11 mouse cellular contexts compared by ENCODE assay signal in the genomic region with DNA sequence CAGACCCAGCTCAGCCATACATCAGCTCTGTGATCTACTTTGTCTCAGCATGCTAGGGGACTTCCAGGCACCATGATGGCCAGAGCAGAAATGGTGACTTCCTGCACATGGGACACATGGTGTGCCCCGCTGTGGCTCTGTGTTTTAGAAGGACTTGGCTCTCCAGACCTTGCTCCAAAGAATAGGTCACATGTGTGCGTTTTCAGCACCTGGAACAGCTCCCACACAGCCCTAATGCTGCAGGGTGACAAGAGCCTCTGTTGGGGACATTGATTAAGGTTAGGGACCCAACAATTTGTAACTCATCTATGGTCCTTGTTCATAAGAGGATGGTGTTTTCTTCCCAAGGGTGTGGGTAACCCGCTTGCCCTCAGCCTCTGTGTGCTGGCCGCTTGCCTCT. TPM values are rescaled to one million over a fixed set of nuclear protein-coding genes. Genes with fewer than 3 reads are reported as not detected.
DNase-seq lines count a peak whose midpoint lies in the region; ATAC-seq lines count a peak whose summit lies in the region.
"Had no signal": no experiment of that assay in that cellular context is flagged by ENCODE, and none has a peak within 500 bp of the region (broad histone marks: within the 10 kb centered on the region; RNA-seq: fewer than 3 reads in every experiment).

No protein-coding gene starts in this region.

- H3K9me3 ChIP-seq in heart, embryonic 14.5 days (ENCODE audit: control insufficient read depth, low read length): no peaks in the 10 kb centered on the region
- H3K9me3 ChIP-seq in heart, embryonic 10.5 days: no peaks in the 10 kb centered on the region
- no peaks in the 10 kb centered on the region for H3K9me3 ChIP-seq in neural tube, embryonic 15.5 days (replicated peaks)
- no peaks in the 10 kb centered on the region for H3K9me3 ChIP-seq in embryonic facial prominence, embryonic 10.5 days
- H3K9me3 ChIP-seq: limb, embryonic 15.5 days had no signal

- H3K27ac ChIP-seq in heart, embryonic 14.5 days (replicated peaks in 1 of 2; ENCODE audit: control insufficient read depth in 1 of 2, insufficient read depth in 1 of 2, low read depth in 2 of 2, low read length in 2 of 2): no peak overlapping the region
- no peak overlapping the region for H3K27ac ChIP-seq in heart, embryonic 10.5 days
- H3K27ac ChIP-seq in neural tube, embryonic 15.5 days (replicated peaks): no peak overlapping the region
- no peak overlapping the region for H3K27ac ChIP-seq in embryonic facial prominence, embryonic 10.5 days (replicated peaks)
- H3K27ac ChIP-seq: limb, embryonic 15.5 days had no signal

- H3K4me1 ChIP-seq in heart, embryonic 14.5 days (ENCODE audit: control insufficient read depth in 2 of 2, insufficient read depth in 2 of 2, low read length in 2 of 2): no peaks in the 10 kb centered on the region
- no peaks in the 10 kb centered on the region for H3K4me1 ChIP-seq in heart, embryonic 10.5 days
- H3K4me1 ChIP-seq in neural tube, embryonic 15.5 days: no peaks in the 10 kb centered on the region
- H3K4me1 ChIP-seq in embryonic facial prominence, embryonic 10.5 days: no peaks in the 10 kb centered on the region
- H3K4me1 ChIP-seq: limb, embryonic 15.5 days had no signal

- no peak for DNase-seq in heart, embryonic 10.5 days (ENCODE audit: low spot score)
- peak; percentile 36 for DNase-seq in neural tube, embryonic 10.5 days (ENCODE audit: extremely low spot score, low spot score)
- peak; percentile 61 for DNase-seq in embryonic facial prominence, embryonic 10.5 days (ENCODE audit: low spot score)
- peak; percentile 59 for DNase-seq in retina, embryonic 14.5 days (ENCODE audit: low spot score)
- DNase-seq in natural killer cell, adult 2 months (ENCODE audit: low spot score in 2 of 2): no peak
- no peak for DNase-seq in layer of hippocampus, postnatal 14 days (ENCODE audit: low spot score in 2 of 2)
- DNase-seq: forebrain, postnatal 0 days; kidney, adult 8-10 months had no signal

- no peak overlapping the region for H3K9ac ChIP-seq in heart, embryonic 14.5 days (ENCODE audit: low read length)
- H3K9ac ChIP-seq in neural tube, embryonic 15.5 days (replicated peaks): no peak overlapping the region
- H3K9ac ChIP-seq: forebrain, postnatal 0 days; limb, embryonic 15.5 days had no signal

- peak; percentile 24; the same call in 1 of the 2 replicates for ATAC-seq in heart, embryonic 14.5 days (ENCODE audit: insufficient number of reproducible peaks, insufficient read depth, low FRiP score, low read depth)
- ATAC-seq in neural tube, embryonic 15.5 days (ENCODE audit: low FRiP score): no peak
- ATAC-seq: forebrain, postnatal 0 days had no signal

- no peak overlapping the region for H3K4me2 ChIP-seq in heart, embryonic 14.5 days (ENCODE audit: low read length)
- no peak overlapping the region for H3K4me2 ChIP-seq in neural tube, embryonic 15.5 days
- H3K4me2 ChIP-seq: limb, embryonic 15.5 days had no signal

- no peak overlapping the region for H3K4me3 ChIP-seq in heart, embryonic 14.5 days (ENCODE audit: control insufficient read depth in 1 of 2, insufficient read depth in 1 of 2, low read depth in 1 of 2, low read length in 2 of 2)
- H3K4me3 ChIP-seq in heart, embryonic 10.5 days: no peak overlapping the region
- no peak overlapping the region for H3K4me3 ChIP-seq in neural tube, embryonic 15.5 days (replicated peaks)
- no peak overlapping the region for H3K4me3 ChIP-seq in embryonic facial prominence, embryonic 10.5 days
- H3K4me3 ChIP-seq: limb, embryonic 15.5 days had no signal

- no peaks in the 10 kb centered on the region for H3K27me3 ChIP-seq in heart, embryonic 14.5 days (ENCODE audit: control insufficient read depth, insufficient read depth, low read length)
- H3K27me3 ChIP-seq in heart, embryonic 10.5 days (ENCODE audit: insufficient read depth, poor library complexity, severe bottlenecking): no peaks in the 10 kb centered on the region
- H3K27me3 ChIP-seq in neural tube, embryonic 15.5 days (replicated peaks): no peaks in the 10 kb centered on the region
- no peaks in the 10 kb centered on the region for H3K27me3 ChIP-seq in embryonic facial prominence, embryonic 10.5 days (replicated peaks; ENCODE audit: low read depth, poor library complexity, severe bottlenecking)
- H3K27me3 ChIP-seq: limb, embryonic 15.5 days had no signal

- H3K36me3 ChIP-seq in heart, embryonic 14.5 days (ENCODE audit: control insufficient read depth, insufficient read depth, low read length): no peaks in the 10 kb centered on the region
- H3K36me3 ChIP-seq in heart, embryonic 10.5 days: no peaks in the 10 kb centered on the region
- H3K36me3 ChIP-seq in neural tube, embryonic 15.5 days: no peaks in the 10 kb centered on the region
- no peaks in the 10 kb centered on the region for H3K36me3 ChIP-seq in embryonic facial prominence, embryonic 10.5 days (replicated peaks)
- H3K36me3 ChIP-seq: limb, embryonic 15.5 days had no signal

- 42% methylated on average over 4 of the region's 4 CpGs for WGBS in heart, embryonic 14.5 days
- WGBS in heart, embryonic 10.5 days: 54% methylated on average over 4 of the region's 4 CpGs
- 57% methylated on average over 4 of the region's 4 CpGs for WGBS in neural tube, embryonic 15.5 days
- WGBS in embryonic facial prominence, embryonic 10.5 days: 58% methylated on average over 4 of the region's 4 CpGs

RNA-seq across cellular contexts. Expression of gene Tmem255b, which starts 13.2 kb away (rescaled TPM):
- 0.97 and 1.6 TPM in 2 replicates for polyA plus RNA-seq in heart, embryonic 14.5 days (2014; fragmentation: Nextera tagmentation; extraction: Ambion mirVana)
- polyA plus RNA-seq in heart, embryonic 10.5 days (2016; fragmentation: Nextera tagmentation; extraction: Ambion mirVana): 0.18 TPM in 1 of 2 replicates, not detected in the other
- 2.1 and 2.9 TPM in 2 replicates for polyA plus RNA-seq in neural tube, embryonic 15.5 days (2015; fragmentation: Nextera tagmentation; extraction: Ambion mirVana)
- polyA plus RNA-seq in embryonic facial prominence, embryonic 10.5 days (2016; fragmentation: Nextera tagmentation; extraction: Ambion mirVana): 0.13 and 0.20 TPM in 2 replicates
- total RNA-seq in layer of hippocampus, postnatal 14 days (2021): 1 to 10 TPM; 7.3 to 8.4 TPM

RNA-seq across cellular contexts. Expression of gene Grk1, which starts 43.3 kb away (rescaled TPM):
- polyA plus RNA-seq in heart, embryonic 14.5 days (2014; fragmentation: Nextera tagmentation; extraction: Ambion mirVana): not detected in 2 replicates
- polyA plus RNA-seq in heart, embryonic 10.5 days (2016; fragmentation: Nextera tagmentation; extraction: Ambion mirVana): 0.10 TPM in 1 of 2 replicates, not detected in the other
- not detected in 2 replicates for polyA plus RNA-seq in neural tube, embryonic 15.5 days (2015; fragmentation: Nextera tagmentation; extraction: Ambion mirVana)
- polyA plus RNA-seq in embryonic facial prominence, embryonic 10.5 days (2016; fragmentation: Nextera tagmentation; extraction: Ambion mirVana): 0.02 and 0.03 TPM in 2 replicates
- not detected for total RNA-seq in layer of hippocampus, postnatal 14 days (2021)
- polyA plus RNA-seq: limb, embryonic 15.5 days had no signal

RNA-seq across cellular contexts. Expression of gene Gas6, which starts 46.1 kb away (rescaled TPM):
- 123 and 151 TPM in 2 replicates for polyA plus RNA-seq in heart, embryonic 14.5 days (2014; fragmentation: Nextera tagmentation; extraction: Ambion mirVana)
- polyA plus RNA-seq in heart, embryonic 10.5 days (2016; fragmentation: Nextera tagmentation; extraction: Ambion mirVana): 13.8 and 23.3 TPM in 2 replicates
- 59.1 and 88.5 TPM in 2 replicates for polyA plus RNA-seq in neural tube, embryonic 15.5 days (2015; fragmentation: Nextera tagmentation; extraction: Ambion mirVana)
- polyA plus RNA-seq in embryonic facial prominence, embryonic 10.5 days (2016; fragmentation: Nextera tagmentation; extraction: Ambion mirVana): 7.8 and 8.2 TPM in 2 replicates
- 100 to 1,000 TPM; 104 to 115 TPM for total RNA-seq in layer of hippocampus, postnatal 14 days (2021)

RNA-seq across cellular contexts. Expression of gene Atp4b, which starts 51.5 kb away (rescaled TPM):
- polyA plus RNA-seq in heart, embryonic 14.5 days (2014; fragmentation: Nextera tagmentation; extraction: Ambion mirVana): not detected in 2 replicates
- polyA plus RNA-seq in heart, embryonic 10.5 days (2016; fragmentation: Nextera tagmentation; extraction: Ambion mirVana): not detected in 2 replicates
- not detected in 2 replicates for polyA plus RNA-seq in neural tube, embryonic 15.5 days (2015; fragmentation: Nextera tagmentation; extraction: Ambion mirVana)
- not detected in 2 replicates for polyA plus RNA-seq in embryonic facial prominence, embryonic 10.5 days (2016; fragmentation: Nextera tagmentation; extraction: Ambion mirVana)
- not detected for total RNA-seq in layer of hippocampus, postnatal 14 days (2021)
- total RNA-seq: forebrain, postnatal 0 days had no signal
- polyA plus RNA-seq: forebrain, postnatal 0 days; limb, embryonic 15.5 days had no signal

Comparison
In these comparisons a context has a peak if more than half of its experiments do, and no peak if none do; other contexts are left out.
1. DNase-seq: peak in neural tube, embryonic 10.5 days (single experiment), embryonic facial prominence, embryonic 10.5 days (single experiment) and retina, embryonic 14.5 days (single experiment); none in heart, embryonic 10.5 days (single experiment), natural killer cell, adult 2 months (0 of 2) and layer of hippocampus, postnatal 14 days (0 of 2).